Mouse (Mus musculus) limb, embryonic 10.5 days (tissue): Measurements from ENCODE around the gene Clpp. TPM values are rescaled to one million over a fixed set of nuclear protein-coding genes. Genes with fewer than 3 reads are reported as not detected.
A peak's percentile ranks its signal among the peaks of the same experiment; 100 is the strongest.

Experiments used
- DNase-seq: peaks from one replicate; pipeline ENCODE4 v3.0.0-alpha.2; 2017; ENCODE audit warnings: low spot score
- H3K27ac ChIP-seq: fragments of 300-500 bp; sonication (generic); 2 replicates; pipeline ENCODE4 v1.5.1; 2016; ENCODE audit warnings: mild to moderate bottlenecking
- H3K27me3 ChIP-seq: fragments of 300-500 bp; sonication (generic); 2 replicates; pipeline ENCODE4 v1.6.1; 2016; ENCODE audit warnings: low read depth, mild to moderate bottlenecking; ENCODE audit not compliant: poor library complexity, severe bottlenecking
- H3K36me3 ChIP-seq: fragments of 300-500 bp; sonication (generic); 2 replicates; pipeline ENCODE4 v1.6.1; 2016; ENCODE audit warnings: mild to moderate bottlenecking, moderate library complexity
- H3K4me1 ChIP-seq: fragments of 300-500 bp; sonication (generic); 2 replicates; pipeline ENCODE4 v1.6.1; 2016
- H3K4me3 ChIP-seq: fragments of 300-500 bp; sonication (generic); 2 replicates; pipeline ENCODE4 v1.5.1; 2016; ENCODE audit warnings: mild to moderate bottlenecking, moderate library complexity
- H3K9me3 ChIP-seq: fragments of 300-500 bp; sonication (generic); replicated peaks from 2 replicates; pipeline ENCODE4 v1.6.1; 2016; ENCODE audit warnings: mild to moderate bottlenecking
- WGBS: fragments of 180-500 bp; shearing (Covaris S2); methylation state at CpG from one replicate; pipeline ENCODE4 v1.1.7; 2016; 5-methylcytosine and 5-hydroxymethylcytosine counted together
- polyA plus RNA-seq: library from polyadenylated mRNA; unstranded; fragments of >200 nt; fragmentation: Nextera tagmentation; extraction: Ambion mirVana; gene quantifications from 2 replicates; pipeline ENCODE4 v1.2.1, GENCODE M21; 2016

Gene Clpp
- polyA plus RNA-seq: 189 and 200 TPM in 2 replicates

DNA sequence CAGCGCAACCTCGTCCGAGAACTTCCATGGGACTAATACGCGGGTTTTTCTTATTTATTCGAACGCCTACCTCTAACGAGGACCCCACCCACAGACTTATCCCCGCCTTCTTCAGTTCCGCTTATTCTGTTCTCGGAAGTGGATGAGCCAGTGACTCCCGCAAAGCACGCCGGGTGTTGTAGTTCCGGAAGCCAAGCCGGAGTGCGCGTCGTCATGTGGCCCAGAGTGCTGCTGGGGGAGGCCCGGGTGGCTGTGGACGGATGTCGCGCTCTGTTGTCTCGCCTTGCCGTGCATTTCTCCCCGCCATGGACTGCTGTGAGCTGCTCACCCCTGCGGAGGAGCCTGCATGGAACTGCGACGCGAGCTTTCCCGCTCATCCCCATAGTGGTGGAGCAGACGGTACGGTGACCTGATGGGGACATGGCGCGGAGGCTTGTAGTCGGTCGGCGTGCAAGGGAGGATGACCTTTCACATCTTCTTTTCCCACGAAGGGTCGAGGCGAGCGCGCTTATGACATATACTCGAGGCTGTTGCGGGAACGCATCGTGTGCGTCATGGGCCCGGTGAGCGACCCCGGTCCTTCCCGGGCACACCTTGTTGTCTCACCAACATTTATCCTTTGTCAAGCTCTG, at the start of gene Clpp:
TSS of gene Clpp (plus strand) at position 191 of the 632 bp plus-strand sequence.
- WGBS: under 1% methylated on average over 52 of the region's 52 CpGs
- DNase-seq: peak; percentile 92
- Histone ChIP-seq H3K9me3 (no peaks in the 10 kb centered on the region), H3K4me3 (peak within 1 kb of the TSS; percentile 85), H3K4me1 (peaks cover 6% of the 10 kb centered on the region), H3K27me3 (no peaks in the 10 kb centered on the region), H3K36me3 (peaks cover 43% of the 10 kb centered on the region), H3K27ac (peak within 1 kb of the TSS; percentile 90)

DNA sequence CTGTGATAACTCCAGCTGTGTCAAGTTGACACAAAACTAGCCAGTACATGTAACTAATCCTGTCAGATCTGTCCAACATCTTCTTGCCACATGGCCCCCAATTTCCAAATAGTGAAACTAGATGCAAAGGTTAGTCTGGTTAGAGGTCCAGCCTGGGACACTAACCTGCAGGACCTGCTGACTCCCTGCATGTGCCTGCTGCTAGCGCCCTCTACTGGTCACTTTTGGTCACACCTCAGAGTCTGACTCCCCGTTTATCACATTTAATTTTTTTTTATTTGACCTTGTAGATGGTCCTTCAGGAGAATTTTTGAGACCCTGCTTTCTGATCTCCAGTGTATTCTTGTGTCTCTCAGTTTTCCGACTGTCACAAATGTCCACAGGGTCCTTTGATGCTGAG, 39.2 kb upstream of the Clpp start:
- H3K36me3 ChIP-seq: no peaks in the 10 kb centered on the region
- peak; percentile 61 for DNase-seq
- no peak overlapping the region for H3K4me3 ChIP-seq
- H3K27ac ChIP-seq: no peak overlapping the region
- H3K27me3 ChIP-seq: no peaks in the 10 kb centered on the region
- 12% methylated on average over 3 of the region's 3 CpGs for WGBS
- no peaks in the 10 kb centered on the region for H3K9me3 ChIP-seq
- no peaks in the 10 kb centered on the region for H3K4me1 ChIP-seq

DNA sequence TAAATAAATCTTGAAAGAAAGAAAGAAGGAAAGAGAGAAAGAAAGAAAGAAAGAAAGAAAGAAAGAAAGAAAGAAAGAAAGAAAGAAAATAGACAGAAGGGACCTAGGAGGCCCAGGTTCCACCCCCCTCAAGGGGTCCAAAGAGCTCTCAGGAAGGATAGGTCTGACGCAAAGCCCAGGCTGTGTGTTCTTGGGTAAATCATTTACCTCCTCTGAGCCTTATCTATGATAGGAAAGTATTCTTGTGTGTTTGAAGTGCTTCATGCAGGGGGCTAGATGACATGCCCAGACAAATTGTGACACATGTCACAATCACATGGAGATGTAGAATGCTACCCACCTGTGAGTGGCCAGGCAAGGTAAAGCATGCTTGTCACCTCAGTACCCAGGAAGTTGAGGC, 37.5 kb upstream of the Clpp start:
- H3K27ac ChIP-seq: no peak overlapping the region
- no peaks in the 10 kb centered on the region for H3K36me3 ChIP-seq
- H3K9me3 ChIP-seq: no peaks in the 10 kb centered on the region
- no peaks in the 10 kb centered on the region for H3K4me1 ChIP-seq
- no peak overlapping the region for H3K4me3 ChIP-seq
- 82% methylated on average over 1 of the region's 1 CpGs for WGBS
- peak; percentile 12 for DNase-seq
- H3K27me3 ChIP-seq: no peaks in the 10 kb centered on the region

DNA sequence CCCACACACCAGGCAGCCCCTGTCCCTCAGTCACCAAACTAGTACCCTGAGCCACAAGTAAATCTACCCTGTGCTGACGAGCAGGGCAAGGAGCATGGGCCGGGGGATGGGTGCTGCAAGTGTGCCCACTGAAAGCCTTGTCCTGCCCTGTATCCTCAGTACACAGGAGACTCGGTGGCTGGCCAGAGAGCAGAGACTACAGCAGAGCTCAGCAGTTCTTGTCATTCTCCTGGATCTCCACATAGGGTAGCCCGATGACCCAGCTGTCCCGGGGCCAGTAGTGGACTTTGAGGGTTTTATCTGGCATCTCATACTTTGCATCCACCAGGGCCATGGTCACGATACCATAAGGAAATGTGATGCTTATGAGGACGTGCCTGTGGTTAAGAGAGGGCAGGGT, 35.2 kb upstream of the Clpp start:
- peak; percentile 24 for DNase-seq
- WGBS: 89% methylated on average over 7 of the region's 7 CpGs
- H3K27ac ChIP-seq: no peak overlapping the region
- no peak overlapping the region for H3K4me3 ChIP-seq
- H3K27me3 ChIP-seq: no peaks in the 10 kb centered on the region
- H3K4me1 ChIP-seq: 0 out of 2 replicates have a peak, but pooled peaks cover 3% of the 10 kb centered on the region
- no peaks in the 10 kb centered on the region for H3K36me3 ChIP-seq
- no peaks in the 10 kb centered on the region for H3K9me3 ChIP-seq

DNA sequence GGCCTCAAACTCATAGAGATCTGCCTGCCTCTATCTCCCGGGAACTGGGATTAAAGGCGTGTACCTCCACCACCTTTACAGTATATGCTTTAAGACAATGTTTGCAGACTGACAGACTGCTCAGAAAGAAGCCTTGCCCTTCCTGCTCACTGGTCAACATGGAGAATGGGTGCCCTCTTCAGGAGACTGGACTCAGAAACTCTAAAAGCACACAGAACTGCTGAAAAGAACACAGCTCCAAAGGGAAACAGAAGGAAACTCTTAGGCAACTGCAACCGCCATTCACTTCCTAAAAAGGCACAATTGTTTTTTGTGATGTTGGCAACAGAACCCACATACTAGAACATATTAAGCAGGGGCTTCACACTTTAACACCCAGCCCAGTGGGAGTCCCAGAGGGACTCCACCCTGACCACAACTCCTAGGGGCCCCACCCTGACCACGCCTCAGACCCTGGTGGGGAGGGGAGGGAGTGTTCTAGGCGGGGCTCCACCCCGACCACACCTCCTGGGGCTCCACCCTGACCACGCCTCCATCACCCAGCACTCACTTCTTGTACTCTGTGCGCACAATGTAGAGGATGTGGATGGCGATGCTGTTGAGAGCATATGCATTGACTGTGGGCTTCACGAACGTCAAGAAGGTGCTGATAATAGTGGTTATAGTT, 32.2 kb upstream of the Clpp start:
- Histone ChIP-seq H3K27ac (no peak overlapping the region), H3K27me3 (no peaks in the 10 kb centered on the region), H3K9me3 (no peaks in the 10 kb centered on the region), H3K36me3 (no peaks in the 10 kb centered on the region), H3K4me1 (0 out of 2 replicates have a peak, but pooled peaks cover 3% of the 10 kb centered on the region), H3K4me3 (no peak overlapping the region)
- 34% methylated on average over 11 of the region's 11 CpGs for WGBS
- peak; percentile 23 for DNase-seq

DNA sequence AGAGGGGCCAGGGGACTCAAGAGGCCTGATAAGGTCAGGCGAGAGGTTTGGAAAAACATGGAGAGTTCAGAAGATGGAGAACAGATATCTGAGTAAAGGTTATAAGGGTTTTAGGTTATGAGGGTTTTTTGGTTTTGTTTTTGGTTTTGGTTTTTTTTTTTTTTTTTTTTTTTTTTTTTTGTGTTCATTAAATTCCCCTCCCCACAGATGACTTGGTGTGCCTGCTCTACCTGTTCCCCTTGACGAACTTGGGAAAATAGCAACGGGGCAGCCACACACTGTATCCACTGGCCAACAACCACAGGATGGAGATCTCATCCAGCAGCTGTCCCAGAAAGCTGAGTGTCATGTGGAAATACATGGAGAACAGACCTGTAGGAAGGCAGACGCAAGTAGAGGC, 31.4 kb upstream of the Clpp start:
- DNase-seq: no peak
- Histone ChIP-seq H3K36me3 (no peaks in the 10 kb centered on the region), H3K9me3 (no peaks in the 10 kb centered on the region), H3K4me1 (0 out of 2 replicates have a peak, but pooled peaks cover 3% of the 10 kb centered on the region), H3K4me3 (no peak overlapping the region), H3K27me3 (no peaks in the 10 kb centered on the region), H3K27ac (no peak overlapping the region)
- 73% methylated on average over 4 of the region's 4 CpGs for WGBS

DNA sequence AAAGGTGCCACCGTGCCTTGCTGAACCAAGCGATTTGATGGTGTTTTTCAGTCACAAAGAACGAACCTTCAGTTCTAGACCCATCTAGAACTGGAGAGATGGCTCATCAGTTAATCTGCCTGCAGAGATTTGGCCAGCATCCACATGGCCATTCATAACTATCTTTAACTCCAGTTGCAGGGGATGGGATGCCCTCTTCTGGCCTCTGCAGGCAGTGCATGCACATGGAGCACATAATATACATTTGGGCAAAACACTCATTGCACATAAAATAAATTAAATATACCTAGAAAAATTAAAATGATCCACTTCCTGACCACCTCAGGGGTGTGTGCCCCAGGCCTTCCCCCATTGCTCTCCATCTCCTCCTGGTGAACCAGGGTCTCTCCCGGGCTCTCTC, 28.2 kb upstream of the Clpp start:
- Histone ChIP-seq H3K4me1 (0 out of 2 replicates have a peak, but pooled peaks cover 3% of the 10 kb centered on the region), H3K4me3 (no peak overlapping the region), H3K9me3 (no peaks in the 10 kb centered on the region), H3K27me3 (no peaks in the 10 kb centered on the region), H3K27ac (no peak overlapping the region), H3K36me3 (no peaks in the 10 kb centered on the region)
- DNase-seq: no peak
- WGBS: 87% methylated on average over 4 of the region's 4 CpGs

DNA sequence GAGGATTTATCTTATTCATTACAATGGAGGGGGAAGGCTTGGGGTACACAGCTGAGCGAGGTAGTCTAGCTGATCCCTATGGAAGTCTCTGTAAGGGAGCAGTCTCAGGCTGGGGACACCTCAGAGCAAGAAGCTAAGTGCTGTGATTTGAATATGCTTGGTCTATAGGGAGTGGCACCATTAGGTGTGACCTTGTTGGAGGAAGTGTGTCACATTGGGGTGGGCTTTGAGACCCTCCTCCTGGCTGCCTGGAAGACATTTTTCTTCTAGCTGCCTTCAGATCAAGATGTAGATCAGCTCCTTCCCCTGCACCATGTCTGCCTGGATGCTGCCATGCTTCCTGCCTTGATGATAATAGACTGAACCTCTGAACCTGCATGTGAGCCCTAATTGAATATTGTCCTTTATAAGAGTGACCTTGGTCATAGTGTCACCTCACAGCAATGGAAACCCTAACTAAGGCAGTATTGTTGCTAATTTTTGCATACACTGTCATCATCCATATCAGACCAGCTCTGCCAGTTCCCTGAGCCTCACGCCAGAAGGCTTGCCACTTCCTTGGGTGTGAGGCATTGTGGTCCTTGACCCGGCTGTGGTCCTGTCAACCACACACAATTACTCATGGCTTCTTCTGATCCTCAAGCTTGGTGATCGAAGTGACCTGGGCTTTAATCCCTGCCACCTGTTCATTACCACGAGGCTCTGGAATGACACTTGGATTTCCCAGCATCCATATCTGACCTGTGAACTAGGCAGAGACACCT, 27.3 kb upstream of the Clpp start:
- H3K27ac ChIP-seq: no peak overlapping the region

DNA sequence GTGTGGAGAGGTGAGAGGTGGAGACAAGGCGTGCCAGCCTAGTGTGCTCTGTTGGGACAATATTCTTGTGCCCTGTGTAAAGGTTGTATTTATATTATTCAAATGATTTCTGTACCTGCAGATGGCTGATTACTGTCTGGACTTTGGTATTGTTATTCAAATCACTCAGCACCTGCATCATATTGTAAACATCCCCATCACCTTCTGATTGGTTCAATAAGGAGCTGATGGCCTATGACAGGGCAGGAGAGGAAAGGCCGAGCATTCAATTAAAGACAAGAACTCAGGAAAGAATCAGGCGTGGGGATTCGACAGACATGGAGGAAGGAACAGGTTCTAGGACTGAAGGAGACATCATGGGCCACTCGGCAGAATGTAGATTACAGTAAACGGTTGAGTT, 26.5 kb upstream of the Clpp start:
- Histone ChIP-seq H3K9me3 (no peaks in the 10 kb centered on the region), H3K4me3 (no peak overlapping the region), H3K27ac (no peak overlapping the region), H3K27me3 (no peaks in the 10 kb centered on the region), H3K36me3 (no peaks in the 10 kb centered on the region), H3K4me1 (no peaks in the 10 kb centered on the region)
- WGBS: 80% methylated on average over 6 of the region's 6 CpGs
- DNase-seq: no peak

More for the DNA sequence above, 27.3 kb upstream of the Clpp start:
- no peaks in the 10 kb centered on the region for H3K27me3 ChIP-seq
- no peak for DNase-seq
- WGBS: 78% methylated on average over 5 of the region's 5 CpGs
- H3K4me1 ChIP-seq: 0 out of 2 replicates have a peak, but pooled peaks cover 3% of the 10 kb centered on the region
- no peak overlapping the region for H3K4me3 ChIP-seq
- H3K36me3 ChIP-seq: no peaks in the 10 kb centered on the region
- no peaks in the 10 kb centered on the region for H3K9me3 ChIP-seq

DNA sequence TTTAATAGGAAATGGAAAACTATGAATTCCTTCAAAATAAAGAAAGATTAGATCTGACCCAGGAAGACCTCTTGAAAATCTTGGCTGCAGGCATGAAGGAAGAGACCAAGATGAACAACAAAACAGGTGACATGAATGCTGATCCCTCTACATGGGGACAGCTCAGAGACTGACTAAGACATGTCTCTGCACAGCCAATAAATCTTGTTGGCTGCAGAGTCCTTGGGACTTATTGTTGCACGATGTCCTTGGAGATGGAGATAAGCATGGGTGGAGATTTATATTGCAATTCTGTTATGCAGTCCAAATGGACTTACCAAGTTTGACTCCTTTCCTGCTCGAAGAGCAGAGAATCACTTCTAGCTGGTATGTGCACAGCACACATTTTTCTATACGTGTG, 20.8 kb upstream of the Clpp start:
- H3K27ac ChIP-seq: no peak overlapping the region
- WGBS: 72% methylated on average over 3 of the region's 3 CpGs
- no peaks in the 10 kb centered on the region for H3K4me1 ChIP-seq
- H3K36me3 ChIP-seq: no peaks in the 10 kb centered on the region
- no peaks in the 10 kb centered on the region for H3K9me3 ChIP-seq
- DNase-seq: no peak
- H3K4me3 ChIP-seq: no peak overlapping the region
- H3K27me3 ChIP-seq: peaks cover 4% of the 10 kb centered on the region; the same call in 1 of the 2 replicates

DNA sequence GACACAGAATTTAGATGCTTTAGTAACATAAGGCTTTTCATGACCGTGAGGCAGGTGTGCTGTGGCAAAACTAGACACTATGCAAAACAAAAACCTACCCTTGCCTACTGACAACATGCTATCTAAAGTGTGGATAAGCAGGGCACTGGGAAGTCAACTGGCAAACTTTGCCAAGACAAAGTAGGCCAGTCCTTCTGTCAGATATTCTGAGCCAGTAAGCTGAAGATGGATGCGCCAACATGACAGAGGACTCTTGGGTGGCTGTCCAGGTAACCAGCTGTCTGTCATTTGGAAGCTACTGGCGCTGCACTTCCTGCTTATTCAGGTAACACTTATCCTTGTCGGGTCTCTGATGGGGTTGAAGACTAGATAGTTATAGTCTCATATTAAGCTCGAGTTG, 20.0 kb upstream of the Clpp start:
- Histone ChIP-seq H3K36me3 (no peaks in the 10 kb centered on the region), H3K27ac (no peak overlapping the region), H3K9me3 (no peaks in the 10 kb centered on the region), H3K4me1 (no peaks in the 10 kb centered on the region), H3K27me3 (peaks cover 4% of the 10 kb centered on the region; the same call in 1 of the 2 replicates), H3K4me3 (no peak overlapping the region)
- DNase-seq: no peak
- 68% methylated on average over 5 of the region's 5 CpGs for WGBS

DNA sequence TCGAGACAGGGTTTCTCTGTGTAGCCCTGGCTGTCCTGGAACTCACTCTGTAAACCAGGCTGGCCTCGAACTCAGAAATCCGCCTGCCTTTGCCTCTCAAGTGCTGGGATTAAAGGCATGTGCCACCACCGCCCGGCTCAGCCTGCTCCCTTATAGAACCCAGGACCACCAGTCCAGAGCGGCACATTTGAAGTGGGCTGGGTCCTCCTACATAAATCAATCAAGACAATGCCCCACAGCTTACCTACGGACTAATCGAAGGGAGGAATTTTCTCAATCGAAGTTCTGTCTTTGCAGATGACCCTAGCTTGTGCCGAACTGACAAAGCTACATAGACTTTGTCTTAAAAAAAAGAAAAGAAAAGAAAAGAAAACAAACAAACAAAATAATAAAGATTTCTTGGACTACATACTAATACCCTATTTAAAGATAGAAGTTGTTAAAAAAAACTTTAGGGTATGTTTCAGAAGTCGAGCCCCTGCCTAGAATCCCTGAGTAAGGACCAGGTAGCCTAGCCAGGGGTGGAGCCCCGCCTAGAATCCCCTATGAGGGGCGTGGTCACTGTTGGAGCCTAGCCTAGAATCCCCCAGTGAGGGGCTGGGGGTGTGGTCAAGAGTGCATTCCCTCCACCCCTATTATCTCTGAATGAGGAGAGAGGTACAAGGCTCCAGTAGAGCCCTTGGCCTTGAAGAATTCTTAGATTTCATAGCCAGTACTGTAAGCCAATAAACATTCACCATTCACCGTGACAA, 16.0 kb upstream of the Clpp start:
- peaks cover 4% of the 10 kb centered on the region; the same call in 1 of the 2 replicates for H3K27me3 ChIP-seq
- H3K27ac ChIP-seq: no peak overlapping the region
- H3K4me3 ChIP-seq: no peak overlapping the region
- no peaks in the 10 kb centered on the region for H3K36me3 ChIP-seq
- WGBS: 64% methylated on average over 13 of the region's 14 CpGs
- H3K4me1 ChIP-seq: no peaks in the 10 kb centered on the region
- no peak for DNase-seq
- no peaks in the 10 kb centered on the region for H3K9me3 ChIP-seq
